8 mouse cellular contexts compared by ENCODE assay signal in genomic region chr13:21717397-21718357, GRCm38 (mm10). TPM values are rescaled to one million over a fixed set of nuclear protein-coding genes. Genes with fewer than 3 reads are reported as not detected.
A peak's percentile ranks its signal among the peaks of the same experiment; 100 is the strongest.
DNase-seq lines count a peak whose midpoint lies in the region; ATAC-seq and TF ChIP-seq lines count a peak whose summit lies in the region.
"Not testable (repeated sequence)": the region's sequence is repeated elsewhere in the genome, so short reads cannot be mapped to it uniquely, and the experiment has no call there.

Gene Hist1h3h (plus strand): TSS chr13:21717659.

- H3K9ac ChIP-seq in embryonic facial prominence, embryonic 15.5 days, result peak within 1 kb of the TSS; percentile 39
- H3K9ac ChIP-seq in kidney, embryonic 14.5 days (ENCODE audit: low read depth, low read length), result peak within 1 kb of the TSS; percentile 82
- H3K9ac ChIP-seq in limb, embryonic 14.5 days (ENCODE audit: low read depth, low read length, severe bottlenecking), result peak within 1 kb of the TSS; percentile 68
- peak within 1 kb of the TSS; percentile 66 for H3K9ac ChIP-seq in midbrain, embryonic 16.5 days (ENCODE audit: low read depth, low read length)

- DNase-seq in A20 (ENCODE audit: low read depth, low spot score), result peak; percentile 96
- peak; percentile 79 to 89 for DNase-seq in heart, adult 9 months (ENCODE audit: low spot score in 2 of 2)
- DNase-seq in limb, embryonic 14.5 days (ENCODE audit: low spot score), result peak; percentile 96
- peak; percentile 88 to 94 for DNase-seq in spleen, postnatal 10 days (ENCODE audit: low spot score in 2 of 2)

- H3K4me1 ChIP-seq in bone marrow macrophage, adult 2 months (ENCODE audit: control insufficient read depth, insufficient read depth, low read length), result peaks cover 15% of the 10 kb centered on the region
- peaks cover 35% of the 10 kb centered on the region for H3K4me1 ChIP-seq in embryonic facial prominence, embryonic 15.5 days
- H3K4me1 ChIP-seq in kidney, embryonic 14.5 days (ENCODE audit: control insufficient read depth, insufficient read depth, low read length), result peaks cover 13% of the 10 kb centered on the region; the same call in 1 of the 2 replicates
- H3K4me1 ChIP-seq in limb, embryonic 14.5 days (ENCODE audit: control insufficient read depth, insufficient read depth, low read length), result peaks cover 26% of the 10 kb centered on the region
- H3K4me1 ChIP-seq in midbrain, embryonic 16.5 days (ENCODE audit: control insufficient read depth, insufficient read depth, low read length), result peaks cover 29% of the 10 kb centered on the region

- under 1% methylated on average over 28 of the region's 56 CpGs for WGBS in embryonic facial prominence, embryonic 15.5 days
- WGBS in kidney, embryonic 14.5 days, result 1% methylated on average over 24 of the region's 56 CpGs
- 1% methylated on average over 25 of the region's 56 CpGs for WGBS in limb, embryonic 14.5 days
- WGBS in midbrain, embryonic 16.5 days, result under 1% methylated on average over 27 of the region's 56 CpGs

- ATAC-seq in embryonic facial prominence, embryonic 15.5 days (ENCODE audit: insufficient number of reproducible peaks, low FRiP score, low TSS enrichment, low read depth), result peak; percentile 65; the same call in 1 of the 2 replicates
- ATAC-seq in kidney, embryonic 14.5 days (ENCODE audit: low FRiP score, low TSS enrichment), result peak; percentile 51
- ATAC-seq in limb, embryonic 14.5 days (ENCODE audit: low FRiP score, low read depth), result peak; percentile 42
- ATAC-seq in midbrain, embryonic 16.5 days, result peak; percentile 31

- H3K4me2 ChIP-seq in embryonic facial prominence, embryonic 15.5 days (replicated peaks), result peak within 1 kb of the TSS; percentile 69
- H3K4me2 ChIP-seq in kidney, embryonic 14.5 days (replicated peaks; ENCODE audit: low read depth, low read length), result peak within 1 kb of the TSS; percentile 76
- peak within 1 kb of the TSS; percentile 79 for H3K4me2 ChIP-seq in limb, embryonic 14.5 days (replicated peaks; ENCODE audit: low read depth, low read length, severe bottlenecking)
- H3K4me2 ChIP-seq in midbrain, embryonic 16.5 days (ENCODE audit: low read length), result peak within 1 kb of the TSS; percentile 95

- H3K27me3 ChIP-seq in embryonic facial prominence, embryonic 15.5 days; kidney, embryonic 14.5 days (ENCODE audit: control insufficient read depth, insufficient read depth, low read length); limb, embryonic 14.5 days (ENCODE audit: control insufficient read depth, insufficient read depth, low read length); midbrain, embryonic 16.5 days (ENCODE audit: control insufficient read depth, insufficient read depth, low read depth, low read length): not testable (repeated sequence)

- not testable (repeated sequence) for TF ChIP-seq POLR2A in bone marrow macrophage, adult 2 months (IDR thresholded peaks at IDR 0.05; ENCODE audit: borderline replicate concordance, low read depth, low read length)
- TF ChIP-seq POLR2A in limb, embryonic 14.5 days (IDR thresholded peaks at IDR 0.05; ENCODE audit: borderline replicate concordance, extremely low read depth, insufficient read depth, insufficient read length), result peak; percentile 72; the same call in 1 of the 2 replicates

- not testable (repeated sequence) for TF ChIP-seq CTCF in bone marrow macrophage, adult 2 months (IDR thresholded peaks at IDR 0.05; ENCODE audit: low read depth, low read length)

- H3K9me3 ChIP-seq in embryonic facial prominence, embryonic 15.5 days (replicated peaks); kidney, embryonic 14.5 days (ENCODE audit: control insufficient read depth, low read length); limb, embryonic 14.5 days (ENCODE audit: control insufficient read depth, low read length); midbrain, embryonic 16.5 days (replicated peaks; ENCODE audit: control insufficient read depth, low read length, poor library complexity, severe bottlenecking): not testable (repeated sequence)

- H3K27ac ChIP-seq in bone marrow macrophage, adult 2 months (ENCODE audit: insufficient read depth, low read depth, low read length), result peak within 1 kb of the TSS; percentile 90
- peak within 1 kb of the TSS; percentile 92 for H3K27ac ChIP-seq in embryonic facial prominence, embryonic 15.5 days (replicated peaks)
- H3K27ac ChIP-seq in kidney, embryonic 14.5 days (ENCODE audit: low read depth, low read length), result peak within 1 kb of the TSS; percentile 99
- peak within 1 kb of the TSS; percentile 93 for H3K27ac ChIP-seq in limb, embryonic 14.5 days (replicated peaks; ENCODE audit: low read depth, low read length)
- peak within 1 kb of the TSS; percentile 91 for H3K27ac ChIP-seq in midbrain, embryonic 16.5 days (ENCODE audit: low read length)

- not testable (repeated sequence) for H3K36me3 ChIP-seq in embryonic facial prominence, embryonic 15.5 days; kidney, embryonic 14.5 days (ENCODE audit: control insufficient read depth, insufficient read depth, low read length); limb, embryonic 14.5 days (ENCODE audit: control insufficient read depth, insufficient read depth, low read length); midbrain, embryonic 16.5 days (ENCODE audit: control insufficient read depth, insufficient read depth, low read length)

- peak within 1 kb of the TSS; percentile 64 for H3K4me3 ChIP-seq in bone marrow macrophage, adult 2 months (ENCODE audit: insufficient read depth, low read length)
- peak within 1 kb of the TSS; percentile 44 for H3K4me3 ChIP-seq in embryonic facial prominence, embryonic 15.5 days (replicated peaks)
- peak within 1 kb of the TSS; percentile 52 for H3K4me3 ChIP-seq in kidney, embryonic 14.5 days (ENCODE audit: low read length)
- H3K4me3 ChIP-seq in limb, embryonic 14.5 days (replicated peaks; ENCODE audit: low read length), result peak within 1 kb of the TSS; percentile 42
- peak within 1 kb of the TSS; percentile 49 for H3K4me3 ChIP-seq in midbrain, embryonic 16.5 days (ENCODE audit: low read depth, low read length)

RNA-seq across cellular contexts. Expression of gene Hist1h3h, which starts in this region (rescaled TPM):
- polyA plus RNA-seq in bone marrow macrophage, adult 2 months (2012; ENCODE audit: insufficient read depth, insufficient read length, missing spikeins), result 6.9 TPM in 1 of 2 replicates, not detected in the other
- polyA plus RNA-seq in embryonic facial prominence, embryonic 15.5 days (2015; fragmentation: Nextera tagmentation; extraction: Ambion mirVana), result 6.6 and 7.1 TPM in 2 replicates
- polyA plus RNA-seq in kidney, embryonic 14.5 days (2014; fragmentation: Nextera tagmentation; extraction: Ambion mirVana), result 11.7 and 35.9 TPM in 2 replicates
- 34.5 and 61.8 TPM in 2 replicates for polyA plus RNA-seq in limb, embryonic 14.5 days (2012; rRNA removed)
- polyA plus RNA-seq in limb, embryonic 14.5 days (2014; fragmentation: Nextera tagmentation; extraction: Ambion mirVana), result 18.4 and 18.6 TPM in 2 replicates
- polyA plus RNA-seq in midbrain, embryonic 16.5 days (2015; fragmentation: Nextera tagmentation; extraction: Ambion mirVana), result 3.4 TPM in 1 of 2 replicates, not detected in the other

Comparison
In these comparisons a context has a peak if more than half of its experiments do, and no peak if none do; other contexts are left out.
1. Peak in every context shown above with its lines: DNase-seq, ATAC-seq, H3K4me3 ChIP-seq and H3K27ac ChIP-seq.